Mouse (Mus musculus): ENCODE measurements at regions not wholly inside any gene's neighbourhood (a gene's known extent, or its start where the extent isn't known, plus 50 kb on each side); places are given as distances from the start of the nearest gene placed in this dataset.

- no peak for DNase-seq (ENCODE audit: low spot score in 2 of 2)
Measured at GRCm38 (mm10) chr17:4786524-4786923, 207.6 kb upstream of the Arid1b start.

- no peak for DNase-seq (ENCODE audit: low spot score in 2 of 2)
Measured at GRCm38 (mm10) chr17:4791873-4792272, 202.3 kb upstream of the Arid1b start.

GRCm38 (mm10) chr17:4796241-4796640, 197.9 kb upstream of the Arid1b start:
- no peak for DNase-seq (ENCODE audit: low spot score in 2 of 2)

GRCm38 (mm10) chr17:4804013-4804412, 190.1 kb upstream of the Arid1b start:
- no peak for DNase-seq (ENCODE audit: low spot score in 2 of 2)

- DNase-seq (ENCODE audit: low spot score in 2 of 2): peak in 1 of 2 experiments; percentile 57
Measured at GRCm38 (mm10) chr17:4806051-4806450, 188.1 kb upstream of the Arid1b start.

- no peak for DNase-seq (ENCODE audit: low spot score in 2 of 2)
Measured at GRCm38 (mm10) chr17:4808926-4809325, 185.2 kb upstream of the Arid1b start.

GRCm38 (mm10) chr17:4813232-4813631, 180.9 kb upstream of the Arid1b start:
- no peak for DNase-seq (ENCODE audit: low spot score in 2 of 2)

GRCm38 (mm10) chr17:4813666-4814065, 180.5 kb upstream of the Arid1b start:
- DNase-seq (ENCODE audit: low spot score in 2 of 2): no peak

- no peak for DNase-seq (ENCODE audit: low spot score in 2 of 2)
Measured at GRCm38 (mm10) chr17:4825221-4825895, 168.8 kb upstream of the Arid1b start.

- peak in 1 of 2 experiments; percentile 40 for DNase-seq (ENCODE audit: low spot score in 2 of 2)
Measured at GRCm38 (mm10) chr17:4834065-4834464, 160.1 kb upstream of the Arid1b start.

- DNase-seq (ENCODE audit: low spot score in 2 of 2): no peak
Measured at GRCm38 (mm10) chr17:4834571-4834970, 159.6 kb upstream of the Arid1b start.

- DNase-seq (ENCODE audit: low spot score in 2 of 2): no peak
Measured at GRCm38 (mm10) chr17:4835065-4835705, 158.9 kb upstream of the Arid1b start.

- DNase-seq (ENCODE audit: low spot score in 2 of 2): no peak
Measured at GRCm38 (mm10) chr17:4840123-4840522, 154.0 kb upstream of the Arid1b start.

GRCm38 (mm10) chr17:4858304-4858703, 135.8 kb upstream of the Arid1b start:
- no peak for DNase-seq (ENCODE audit: low spot score in 2 of 2)

GRCm38 (mm10) chr17:4864901-4865300, 129.2 kb upstream of the Arid1b start:
- DNase-seq (ENCODE audit: low spot score in 2 of 2): no peak

- DNase-seq (ENCODE audit: low spot score in 2 of 2): no peak
Measured at GRCm38 (mm10) chr17:4865621-4866020, 128.5 kb upstream of the Arid1b start.

- no peak for DNase-seq (ENCODE audit: low spot score in 2 of 2)
Measured at GRCm38 (mm10) chr17:4866026-4866896, 127.9 kb upstream of the Arid1b start.

GRCm38 (mm10) chr17:4867083-4867482, 127.0 kb upstream of the Arid1b start:
- DNase-seq (ENCODE audit: low spot score in 2 of 2): no peak

- DNase-seq (ENCODE audit: low spot score in 2 of 2): peak in 1 of 2 experiments; percentile 43
Measured at GRCm38 (mm10) chr17:4867754-4868445, 126.2 kb upstream of the Arid1b start.

- no peak for DNase-seq (ENCODE audit: low spot score in 2 of 2)
Measured at GRCm38 (mm10) chr17:4868446-4868825, 125.7 kb upstream of the Arid1b start.

GRCm38 (mm10) chr17:4868861-4869260, 125.3 kb upstream of the Arid1b start:
- no peak for DNase-seq (ENCODE audit: low spot score in 2 of 2)

- no peak for DNase-seq (ENCODE audit: low spot score in 2 of 2)
Measured at GRCm38 (mm10) chr17:4871267-4871666, 122.9 kb upstream of the Arid1b start.
